Mouse (Mus musculus): ENCODE data around the gene Mcoln3. TPM values are rescaled to one million over a fixed set of nuclear protein-coding genes. Genes with fewer than 3 reads are reported as not detected.

Gene Mcoln3
- total RNA-seq, 2 experiments from 2014 or later = not detected

- no peak for DNase-seq (ENCODE audit: low spot score in 2 of 2)
- intact Hi-C loops (cut with DNase I) = no loop called here
Observed at GRCm38 (mm10) chr3:146123464-146123825, 6.2 kb downstream of the Mcoln3 start.

GRCm38 (mm10) chr3:146127205-146127604, 10.0 kb downstream of the Mcoln3 start:
- DNase-seq (ENCODE audit: low spot score in 2 of 2) = no peak
- intact Hi-C loops (cut with DNase I) = no loop called here

- intact Hi-C loops (cut with DNase I) = no loop called here
Observed at GRCm38 (mm10) chr3:146134834-146135233, 17.6 kb downstream of the Mcoln3 start.

GRCm38 (mm10) chr3:146135417-146135816, 18.2 kb downstream of the Mcoln3 start:
- intact Hi-C loops (cut with DNase I) = no loop called here
- no peak for DNase-seq (ENCODE audit: low spot score in 2 of 2)

More at GRCm38 (mm10) chr3:146134834-146135233, 17.6 kb downstream of the Mcoln3 start:
- DNase-seq (ENCODE audit: low spot score in 2 of 2) = no peak

GRCm38 (mm10) chr3:146136422-146136821, 19.2 kb downstream of the Mcoln3 start:
- DNase-seq (ENCODE audit: low spot score in 2 of 2) = no peak
- intact Hi-C loops (cut with DNase I) = no loop called here

GRCm38 (mm10) chr3:146140276-146140675, 23.0 kb downstream of the Mcoln3 start:
- DNase-seq (ENCODE audit: low spot score in 2 of 2) = no peak
- intact Hi-C loops (cut with DNase I) = no loop called here

- DNase-seq (ENCODE audit: low spot score in 2 of 2) = no peak
- intact Hi-C loops (cut with DNase I) = no loop called here
Observed at GRCm38 (mm10) chr3:146142523-146142922, 25.3 kb downstream of the Mcoln3 start.

GRCm38 (mm10) chr3:146145501-146145900, 28.3 kb downstream of the Mcoln3 start:
- DNase-seq (ENCODE audit: low spot score in 2 of 2) = no peak
- intact Hi-C loops (cut with DNase I) = no loop called here

- intact Hi-C loops (cut with DNase I) = no loop called here
- DNase-seq (ENCODE audit: low spot score in 2 of 2) = peak in 1 of 2 experiments; percentile 18
Observed at GRCm38 (mm10) chr3:146146131-146146530, 28.9 kb downstream of the Mcoln3 start.

GRCm38 (mm10) chr3:146149156-146150057, 32.2 kb downstream of the Mcoln3 start, which contains the start of gene Mcoln2:
Gene Mcoln2 (plus strand): TSS chr3:146149833.
- intact Hi-C loops (cut with DNase I) = no loop called here
- no peak for DNase-seq (ENCODE audit: low spot score in 2 of 2)

- no peak for DNase-seq (ENCODE audit: low spot score in 2 of 2)
- intact Hi-C loops (cut with DNase I) = no loop called here
Observed at GRCm38 (mm10) chr3:146150058-146150400, 32.8 kb downstream of the Mcoln3 start.

- no peak for DNase-seq (ENCODE audit: low spot score in 2 of 2)
Observed at GRCm38 (mm10) chr3:146150560-146150959, 33.3 kb downstream of the Mcoln3 start.

GRCm38 (mm10) chr3:146151328-146151727, 34.1 kb downstream of the Mcoln3 start:
- intact Hi-C loops (cut with DNase I) = no loop called here
- DNase-seq (ENCODE audit: low spot score in 2 of 2) = no peak

More at GRCm38 (mm10) chr3:146150560-146150959, 33.3 kb downstream of the Mcoln3 start:
- intact Hi-C loops (cut with DNase I) = no loop called here

- no peak for DNase-seq (ENCODE audit: low spot score in 2 of 2)
- intact Hi-C loops (cut with DNase I) = no loop called here
Observed at GRCm38 (mm10) chr3:146151755-146152154, 34.5 kb downstream of the Mcoln3 start.

GRCm38 (mm10) chr3:146152348-146152747, 35.1 kb downstream of the Mcoln3 start:
- DNase-seq (ENCODE audit: low spot score in 2 of 2) = no peak
- intact Hi-C loops (cut with DNase I) = no loop called here

- intact Hi-C loops (cut with DNase I) = no loop called here
Observed at GRCm38 (mm10) chr3:146152913-146153312, 35.7 kb downstream of the Mcoln3 start.

GRCm38 (mm10) chr3:146153862-146154611, 36.8 kb downstream of the Mcoln3 start:
- no peak for DNase-seq (ENCODE audit: low spot score in 2 of 2)
- intact Hi-C loops (cut with DNase I) = no loop called here

More at GRCm38 (mm10) chr3:146152913-146153312, 35.7 kb downstream of the Mcoln3 start:
- no peak for DNase-seq (ENCODE audit: low spot score in 2 of 2)

- intact Hi-C loops (cut with DNase I) = no loop called here
Observed at GRCm38 (mm10) chr3:146155628-146156576, 38.7 kb downstream of the Mcoln3 start.

GRCm38 (mm10) chr3:146156811-146157210, 39.6 kb downstream of the Mcoln3 start:
- intact Hi-C loops (cut with DNase I) = no loop called here
- DNase-seq (ENCODE audit: low spot score in 2 of 2) = no peak

More at GRCm38 (mm10) chr3:146155628-146156576, 38.7 kb downstream of the Mcoln3 start:
- no peak for DNase-seq (ENCODE audit: low spot score in 2 of 2)
